Mouse (Mus musculus) megakaryocyte, embryonic 14.5 days (primary cell): ENCODE data around the gene Mras.

Experiments
- FLI1 ChIP-seq: IDR thresholded peaks from 2 replicates; pipeline ENCODE4 v1.6.1; 2012; ENCODE audit warnings: low read length, inconsistent platforms, mixed read lengths
- GATA1 ChIP-seq: IDR thresholded peaks from 3 replicates; pipeline ENCODE4 v1.6.1; 2012; ENCODE audit warnings: mixed read lengths, low read length, inconsistent platforms, borderline replicate concordance

GRCm38 (mm10) chr9:99439064-99439463 is 1.9 kb upstream of the Mras start:
- TF ChIP-seq GATA1 (no peak), FLI1 (no peak)
